Mouse (Mus musculus): ENCODE measurements around the gene Gdf10. TPM values are rescaled to one million over a fixed set of nuclear protein-coding genes. Genes with fewer than 3 reads are reported as not detected.

Gene Gdf10
- polyA plus RNA-seq, 1 experiment from 2014 or later: 12.8 TPM

DNA sequence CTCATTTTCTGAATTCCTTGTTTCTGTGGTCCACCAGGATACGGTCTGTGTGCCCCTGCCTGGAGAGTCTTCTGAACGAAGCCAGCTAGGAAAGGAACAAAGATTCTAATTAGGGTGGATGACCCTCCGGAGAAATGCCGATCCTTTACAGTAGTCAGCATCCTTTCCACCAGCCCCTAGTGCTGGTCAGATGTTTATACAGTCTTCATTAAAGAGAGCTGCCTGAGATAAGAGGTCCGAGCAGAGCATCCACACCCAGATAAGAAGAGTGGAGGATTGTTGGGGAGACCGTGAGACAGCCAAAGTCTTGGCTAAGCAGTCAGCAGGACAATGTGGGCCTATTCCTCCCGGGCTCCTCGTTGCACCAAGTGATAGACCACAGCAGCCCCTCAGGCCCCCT, 17.4 kb downstream of the Gdf10 start, which contains the start of gene Gdf2:
Gene Gdf2, plus strand, starts transcription at position 301 of the 400 bp plus-strand sequence.
- Histone ChIP-seq H3K4me2 (no peak within 1 kb of the TSS), H3K9ac (replicated peaks) (no peak within 1 kb of the TSS), H3K36me3 (no peaks in the 10 kb centered on the region), H3K4me1 (peaks cover 5% of the 10 kb centered on the region; the same call in 1 of the 2 replicates), H3K9me3 (replicated peaks) (no peaks in the 10 kb centered on the region), H3K27ac (replicated peaks) (no peak within 1 kb of the TSS), H3K4me3 (replicated peaks) (no peak within 1 kb of the TSS), H3K27me3 (replicated peaks) (peaks cover 3% of the 10 kb centered on the region; the same call in 1 of the 2 replicates)
- WGBS: 73% methylated on average over 8 of the region's 8 CpGs
- no peak for ATAC-seq (ENCODE audit: low FRiP score)

DNA sequence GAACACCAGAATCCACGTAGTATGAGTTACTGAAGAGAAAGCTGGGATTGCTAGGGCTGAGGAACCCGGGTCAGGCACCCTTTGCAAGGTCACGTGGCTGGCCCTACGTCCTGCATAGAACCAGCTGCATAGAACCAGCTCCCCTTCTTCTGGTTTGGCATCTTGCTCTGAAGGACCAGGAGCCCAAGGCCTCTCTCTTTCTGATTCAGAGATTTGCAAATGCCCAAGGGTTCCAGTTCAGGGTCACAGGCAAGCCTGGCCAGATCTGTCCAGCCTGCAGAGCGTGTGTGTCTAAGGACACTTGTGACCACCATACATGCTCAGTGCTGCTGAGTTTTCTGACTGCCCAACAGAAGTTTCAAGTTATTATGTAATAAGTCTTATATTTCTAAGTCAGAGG, 18.8 kb downstream of the Gdf10 start:
- Histone ChIP-seq H3K36me3 (no peaks in the 10 kb centered on the region), H3K27me3 (replicated peaks) (peaks cover 3% of the 10 kb centered on the region; the same call in 1 of the 2 replicates), H3K4me3 (replicated peaks) (no peak overlapping the region), H3K9ac (replicated peaks) (no peak overlapping the region), H3K9me3 (replicated peaks) (no peaks in the 10 kb centered on the region), H3K4me1 (peaks cover 5% of the 10 kb centered on the region; the same call in 1 of the 2 replicates), H3K4me2 (no peak overlapping the region), H3K27ac (replicated peaks) (no peak overlapping the region)
- no peak for ATAC-seq (ENCODE audit: low FRiP score)
- WGBS: 87% methylated on average over 5 of the region's 5 CpGs

GRCm38 (mm10) chr14:33946125-33946524, 22.7 kb downstream of the Gdf10 start:
- Histone ChIP-seq H3K4me2 (no peak overlapping the region), H3K27ac (replicated peaks) (no peak overlapping the region), H3K27me3 (replicated peaks) (no peaks in the 10 kb centered on the region), H3K4me1 (no peaks in the 10 kb centered on the region), H3K36me3 (no peaks in the 10 kb centered on the region), H3K4me3 (replicated peaks) (no peak overlapping the region), H3K9ac (replicated peaks) (no peak overlapping the region), H3K9me3 (replicated peaks) (no peaks in the 10 kb centered on the region)
- 80% methylated on average over 6 of the region's 6 CpGs for WGBS
- ATAC-seq (ENCODE audit: low FRiP score): no peak

DNA sequence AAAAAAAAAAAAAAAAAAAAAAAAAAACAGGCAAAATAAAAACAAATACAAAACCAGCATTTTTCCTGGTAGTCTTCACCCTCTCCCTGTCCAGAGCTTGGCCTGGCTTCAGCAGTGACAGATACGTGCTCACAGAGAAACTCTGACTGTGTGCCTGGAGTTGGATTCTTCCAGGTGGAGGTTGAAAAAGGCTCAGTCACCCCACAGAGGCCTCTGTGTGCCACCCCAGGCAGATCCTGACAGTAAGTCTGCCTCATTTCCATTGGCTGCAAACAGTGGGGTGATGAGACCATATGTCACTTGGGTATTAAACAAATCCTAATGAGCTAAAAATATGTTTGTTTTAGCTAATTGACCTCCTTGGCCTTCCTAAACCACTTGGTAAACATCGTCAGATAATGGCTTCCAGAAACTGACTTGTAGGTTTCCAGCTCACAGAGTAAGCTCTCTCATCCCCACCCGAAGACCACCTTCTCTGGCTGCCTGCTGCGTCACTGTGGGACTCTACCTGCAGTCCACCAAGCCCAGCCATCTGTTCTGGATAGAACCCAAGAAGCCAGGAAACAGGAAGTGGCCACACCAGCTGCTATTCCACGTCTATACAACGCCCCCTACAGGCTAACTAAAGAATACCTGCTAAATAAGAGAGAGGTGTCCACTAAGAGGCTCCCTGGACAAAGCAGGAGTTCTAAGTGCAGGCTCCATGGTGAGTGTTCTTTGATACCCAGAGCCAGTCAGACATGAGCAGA, 29.0 kb downstream of the Gdf10 start:
- Histone ChIP-seq H3K4me3 (replicated peaks) (no peak overlapping the region), H3K4me1 (no peaks in the 10 kb centered on the region), H3K9ac (replicated peaks) (no peak overlapping the region), H3K9me3 (replicated peaks) (no peaks in the 10 kb centered on the region), H3K27me3 (replicated peaks) (no peaks in the 10 kb centered on the region), H3K4me2 (no peak overlapping the region), H3K36me3 (no peaks in the 10 kb centered on the region), H3K27ac (replicated peaks) (no peak overlapping the region)
- ATAC-seq (ENCODE audit: low FRiP score): no peak
- 68% methylated on average over 6 of the region's 6 CpGs for WGBS

GRCm38 (mm10) chr14:33953761-33954160, 30.4 kb downstream of the Gdf10 start, which contains the start of gene Rbp3:
TSS of gene Rbp3 (plus strand) at chr14:33954003.
- Histone ChIP-seq H3K9ac (replicated peaks) (no peak within 1 kb of the TSS), H3K36me3 (no peaks in the 10 kb centered on the region), H3K4me3 (replicated peaks) (no peak within 1 kb of the TSS), H3K27me3 (replicated peaks) (no peaks in the 10 kb centered on the region), H3K9me3 (replicated peaks) (no peaks in the 10 kb centered on the region), H3K4me1 (no peaks in the 10 kb centered on the region), H3K27ac (replicated peaks) (no peak within 1 kb of the TSS), H3K4me2 (no peak within 1 kb of the TSS)
- ATAC-seq (ENCODE audit: low FRiP score): no peak
- WGBS: 87% methylated on average over 5 of the region's 5 CpGs

- H3K36me3 ChIP-seq: no peaks in the 10 kb centered on the region
- H3K4me3 ChIP-seq (replicated peaks): no peak overlapping the region
- no peak for ATAC-seq (ENCODE audit: low FRiP score)
- no peaks in the 10 kb centered on the region for H3K27me3 ChIP-seq (replicated peaks)
- H3K4me1 ChIP-seq: no peaks in the 10 kb centered on the region
- H3K4me2 ChIP-seq: no peak overlapping the region
- no peak overlapping the region for H3K27ac ChIP-seq (replicated peaks)
- no peaks in the 10 kb centered on the region for H3K9me3 ChIP-seq (replicated peaks)
- WGBS: 78% methylated on average over 13 of the region's 13 CpGs
- no peak overlapping the region for H3K9ac ChIP-seq (replicated peaks)
Observed at GRCm38 (mm10) chr14:33956055-33956454, 32.7 kb downstream of the Gdf10 start.

DNA sequence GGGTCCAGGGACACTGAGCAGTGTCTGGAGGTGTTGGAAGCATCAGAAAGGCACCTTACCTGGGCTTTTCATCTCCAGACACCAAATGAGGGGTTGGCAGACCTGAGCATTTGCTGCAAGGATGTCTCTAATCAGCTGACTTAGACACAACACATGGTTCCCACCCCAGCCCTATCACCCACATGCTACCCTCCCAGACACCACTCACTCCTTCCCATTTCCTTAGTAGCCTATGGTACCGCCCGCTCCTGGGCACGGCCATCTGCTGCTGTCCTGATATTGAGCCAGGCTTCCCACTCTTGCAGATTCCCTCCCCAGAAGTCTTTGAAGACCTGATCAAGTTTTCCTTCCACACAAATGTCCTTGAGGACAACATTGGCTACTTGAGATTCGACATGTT, 34.8 kb downstream of the Gdf10 start:
- H3K9ac ChIP-seq (replicated peaks): no peak overlapping the region
- H3K9me3 ChIP-seq (replicated peaks): no peaks in the 10 kb centered on the region
- 94% methylated on average over 4 of the region's 4 CpGs for WGBS
- no peaks in the 10 kb centered on the region for H3K27me3 ChIP-seq (replicated peaks)
- no peak for ATAC-seq (ENCODE audit: low FRiP score)
- no peak overlapping the region for H3K27ac ChIP-seq (replicated peaks)
- no peaks in the 10 kb centered on the region for H3K4me1 ChIP-seq
- H3K4me2 ChIP-seq: no peak overlapping the region
- H3K36me3 ChIP-seq: no peaks in the 10 kb centered on the region
- H3K4me3 ChIP-seq (replicated peaks): no peak overlapping the region

DNA sequence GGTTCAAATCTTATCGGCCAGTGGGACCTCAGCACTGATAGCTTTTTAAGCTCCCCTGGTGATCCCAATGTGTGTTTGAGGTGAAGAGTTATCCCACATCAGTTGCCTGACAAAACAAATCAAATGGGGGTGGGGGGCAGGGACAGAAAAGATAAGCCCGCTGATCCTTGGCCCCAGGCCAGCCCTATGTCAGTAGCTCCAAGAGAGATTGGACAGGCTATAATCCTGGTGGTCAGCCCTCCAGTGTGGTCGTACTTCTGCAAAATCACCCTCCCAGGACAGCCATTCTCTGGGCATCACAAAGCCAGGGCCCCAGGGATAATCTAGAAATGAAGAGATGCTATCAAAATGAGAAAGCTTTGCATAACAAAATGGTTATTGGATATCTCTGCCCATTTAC, 35.5 kb downstream of the Gdf10 start:
- no peak overlapping the region for H3K27ac ChIP-seq (replicated peaks)
- H3K4me1 ChIP-seq: no peaks in the 10 kb centered on the region
- H3K4me2 ChIP-seq: no peak overlapping the region
- no peaks in the 10 kb centered on the region for H3K36me3 ChIP-seq
- ATAC-seq (ENCODE audit: low FRiP score): no peak
- H3K9ac ChIP-seq (replicated peaks): no peak overlapping the region
- H3K9me3 ChIP-seq (replicated peaks): no peaks in the 10 kb centered on the region
- no peak overlapping the region for H3K4me3 ChIP-seq (replicated peaks)
- 75% methylated on average over 3 of the region's 3 CpGs for WGBS
- H3K27me3 ChIP-seq (replicated peaks): no peaks in the 10 kb centered on the region

GRCm38 (mm10) chr14:33959341-33959740, 36.0 kb downstream of the Gdf10 start:
- no peak for ATAC-seq (ENCODE audit: low FRiP score)
- H3K9ac ChIP-seq (replicated peaks): no peak overlapping the region

GRCm38 (mm10) chr14:33965675-33966074, 42.3 kb downstream of the Gdf10 start:
- no peak for ATAC-seq (ENCODE audit: low FRiP score)
- H3K27ac ChIP-seq (replicated peaks): no peak overlapping the region
- no peaks in the 10 kb centered on the region for H3K4me1 ChIP-seq
- H3K9ac ChIP-seq (replicated peaks): no peak overlapping the region
- 67% methylated on average over 7 of the region's 7 CpGs for WGBS
- no peak overlapping the region for H3K4me2 ChIP-seq
- no peaks in the 10 kb centered on the region for H3K27me3 ChIP-seq (replicated peaks)
- no peaks in the 10 kb centered on the region for H3K9me3 ChIP-seq (replicated peaks)
- no peaks in the 10 kb centered on the region for H3K36me3 ChIP-seq
- no peak overlapping the region for H3K4me3 ChIP-seq (replicated peaks)

More at GRCm38 (mm10) chr14:33959341-33959740, 36.0 kb downstream of the Gdf10 start:
- WGBS: 16% methylated on average over 9 of the region's 9 CpGs
- no peaks in the 10 kb centered on the region for H3K27me3 ChIP-seq (replicated peaks)
- no peak overlapping the region for H3K27ac ChIP-seq (replicated peaks)
- no peaks in the 10 kb centered on the region for H3K4me1 ChIP-seq
- no peaks in the 10 kb centered on the region for H3K9me3 ChIP-seq (replicated peaks)
- H3K4me2 ChIP-seq: no peak overlapping the region
- H3K4me3 ChIP-seq (replicated peaks): no peak overlapping the region
- no peaks in the 10 kb centered on the region for H3K36me3 ChIP-seq

DNA sequence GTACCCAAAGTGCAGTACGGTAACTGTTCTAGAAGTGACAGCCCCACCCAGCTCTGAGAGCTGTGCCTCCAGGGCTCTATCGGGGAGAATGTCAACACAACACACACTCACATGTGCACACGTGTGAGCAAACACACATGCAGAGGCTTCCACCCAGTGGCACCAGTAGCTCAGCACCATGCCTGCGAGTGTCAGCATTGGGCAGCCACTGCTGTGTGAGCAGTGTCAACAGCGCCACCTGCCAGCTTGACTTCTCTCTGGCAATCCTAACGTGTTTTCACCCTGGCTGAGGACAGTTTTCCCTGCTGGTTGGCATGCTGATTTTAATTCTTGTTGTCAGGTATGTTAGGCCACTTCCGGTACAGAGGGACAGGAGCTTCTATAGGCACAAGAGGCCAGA, 49.3 kb downstream of the Gdf10 start:
- Histone ChIP-seq H3K4me1 (0 out of 2 replicates have a peak, but pooled peaks cover under 1% of the 10 kb centered on the region), H3K4me3 (replicated peaks) (no peak overlapping the region), H3K9ac (replicated peaks) (no peak overlapping the region), H3K9me3 (replicated peaks) (no peaks in the 10 kb centered on the region), H3K27ac (replicated peaks) (no peak overlapping the region), H3K4me2 (no peak overlapping the region), H3K27me3 (replicated peaks) (no peaks in the 10 kb centered on the region), H3K36me3 (no peaks in the 10 kb centered on the region)
- WGBS: 52% methylated on average over 7 of the region's 7 CpGs
- ATAC-seq (ENCODE audit: low FRiP score): no peak

DNA sequence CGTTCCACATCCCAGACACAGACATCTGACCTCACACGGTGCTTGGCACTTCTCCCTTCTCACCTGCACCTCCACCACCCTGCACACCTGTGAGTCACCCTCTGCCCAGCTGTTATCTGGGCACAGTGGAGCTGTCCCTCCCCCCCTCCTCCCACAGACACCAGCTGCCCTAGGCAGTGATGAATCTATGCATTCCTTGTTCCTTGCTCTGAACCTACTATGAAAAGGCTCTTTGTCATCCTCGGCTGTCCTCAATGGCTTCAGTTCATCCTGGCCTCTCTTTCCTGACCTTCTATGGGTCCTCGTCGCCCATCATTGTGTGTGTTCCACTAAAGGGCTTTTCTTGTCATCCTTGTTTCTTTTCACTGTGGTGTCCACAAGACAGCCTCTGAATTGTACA, 51.4 kb downstream of the Gdf10 start:
- no peaks in the 10 kb centered on the region for H3K36me3 ChIP-seq
- H3K27ac ChIP-seq (replicated peaks): no peak overlapping the region
- H3K4me2 ChIP-seq: no peak overlapping the region
- no peaks in the 10 kb centered on the region for H3K9me3 ChIP-seq (replicated peaks)
- ATAC-seq (ENCODE audit: low FRiP score): no peak
- no peak overlapping the region for H3K4me3 ChIP-seq (replicated peaks)
- peaks cover 5% of the 10 kb centered on the region; the same call in 1 of the 2 replicates for H3K27me3 ChIP-seq (replicated peaks)
- WGBS: 57% methylated on average over 5 of the region's 5 CpGs
- no peak overlapping the region for H3K9ac ChIP-seq (replicated peaks)
- H3K4me1 ChIP-seq: peaks cover 14% of the 10 kb centered on the region; the same call in 1 of the 2 replicates
